Mouse (Mus musculus) kidney, adult 2 months (tissue): ENCODE measurements around the gene Bmp2k. TPM values are rescaled to one million over a fixed set of nuclear protein-coding genes. Genes with fewer than 3 reads are reported as not detected.

ENCODE experiments used
- DNase-seq: peaks from one replicate; pipeline ENCODE4 v3.0.0; 2021
- H3K27ac ChIP-seq: fragments of 200-500 bp; 2 replicates; pipeline ENCODE4 v1.5.1; 2012; ENCODE audit warnings: low read depth, low read length, control low read depth, inconsistent platforms; ENCODE audit not compliant: insufficient read depth
- H3K27me3 ChIP-seq: fragments of 200-500 bp; replicated peaks from 2 replicates; pipeline ENCODE4 v1.6.1; 2012; ENCODE audit warnings: mild to moderate bottlenecking, moderate library complexity, low read length, inconsistent platforms; ENCODE audit not compliant: control insufficient read depth, insufficient read depth
- H3K36me3 ChIP-seq: fragments of 200-500 bp; 2 replicates; pipeline ENCODE4 v1.6.1; 2012; ENCODE audit warnings: mild to moderate bottlenecking, moderate library complexity, low read length, inconsistent platforms; ENCODE audit not compliant: control insufficient read depth, insufficient read depth
- H3K4me1 ChIP-seq: fragments of 200-500 bp; 2 replicates; pipeline ENCODE4 v1.6.1; 2011; ENCODE audit warnings: low read length; ENCODE audit not compliant: control insufficient read depth, insufficient read depth
- H3K4me3 ChIP-seq: fragments of 200-500 bp; 2 replicates; pipeline ENCODE4 v1.5.1; 2011; ENCODE audit warnings: mild to moderate bottlenecking, low read depth, low read length, control low read depth; ENCODE audit not compliant: insufficient read depth
- CTCF ChIP-seq: fragments of 200-500 bp; conservative IDR thresholded peaks from 2 replicates; pipeline ENCODE4 v1.5.1; 2011; ENCODE audit warnings: low read depth, mild to moderate bottlenecking, control low read depth, low read length, moderate library complexity, mixed read lengths; ENCODE audit not compliant: insufficient read depth, insufficient read length
- POLR2A ChIP-seq: fragments of 200-500 bp; IDR thresholded peaks from one replicate; pipeline ENCODE4 v1.6.1; 2011; ENCODE audit warnings: low read depth, low read length, control low read depth
- WGBS: fragments of 180-500 bp; shearing (Covaris S2); methylation state at CpG from one replicate; pipeline ENCODE4 v1.1.7; 2018; 5-methylcytosine and 5-hydroxymethylcytosine counted together
- polyA plus RNA-seq: library from polyadenylated mRNA; depleted of rRNA; stranded (reverse); fragments of >200 nt; gene quantifications from 2 replicates; pipeline ENCODE4 v1.2.3, GENCODE M21; 2012

The Bmp2k gene
- polyA plus RNA-seq, 1 experiment: 12.5 TPM

GRCm38 (mm10) chr5:96996401-96997309 is 834 bp upstream of the Bmp2k start:
- Histone ChIP-seq H3K27ac (peak overlapping the region; percentile 96), H3K4me3 (peak overlapping the region; percentile 93), H3K36me3 (no peaks in the 10 kb centered on the region), H3K27me3 (no peaks in the 10 kb centered on the region), H3K4me1 (peaks cover 11% of the 10 kb centered on the region; the same call in 1 of the 2 replicates)
- WGBS: 10% methylated on average over 39 of the region's 39 CpGs
- TF ChIP-seq POLR2A: no peak
- TF ChIP-seq CTCF: no peak
- DNase-seq: peak; percentile 47

- 1% methylated on average over 72 of the region's 75 CpGs for WGBS
- TF ChIP-seq POLR2A (no peak), CTCF (no peak)
- Histone ChIP-seq H3K36me3 (no peaks in the 10 kb centered on the region), H3K27me3 (no peaks in the 10 kb centered on the region), H3K4me3 (peak overlapping the region; percentile 93), H3K4me1 (peaks cover 13% of the 10 kb centered on the region; the same call in 1 of the 2 replicates), H3K27ac (peak overlapping the region; percentile 77)
- DNase-seq: peak; percentile 63
These were observed 495 bp downstream of the Bmp2k start for GRCm38 (mm10) chr5:96997802-96998565.

GRCm38 (mm10) chr5:96998566-96998907 is 1.0 kb downstream of the Bmp2k start:
- H3K27ac ChIP-seq: peak overlapping the region; percentile 77; the same call in 1 of the 2 replicates
- H3K4me3 ChIP-seq: peak overlapping the region; percentile 93
- H3K4me1 ChIP-seq: peaks cover 15% of the 10 kb centered on the region; the same call in 1 of the 2 replicates
- no peak for DNase-seq
- no peaks in the 10 kb centered on the region for H3K27me3 ChIP-seq
- WGBS: 3% methylated on average over 6 of the region's 6 CpGs
- no peaks in the 10 kb centered on the region for H3K36me3 ChIP-seq
- no peak for TF ChIP-seq CTCF

GRCm38 (mm10) chr5:96999601-97000000 is 2.1 kb downstream of the Bmp2k start:
- H3K27me3 ChIP-seq: no peaks in the 10 kb centered on the region
- H3K27ac ChIP-seq: no peak overlapping the region
- no peaks in the 10 kb centered on the region for H3K36me3 ChIP-seq
- H3K4me1 ChIP-seq: peaks cover 23% of the 10 kb centered on the region
- DNase-seq: no peak
- WGBS: 92% methylated on average over 7 of the region's 7 CpGs
- no peak overlapping the region for H3K4me3 ChIP-seq
- no peak for TF ChIP-seq CTCF

GRCm38 (mm10) chr5:97000524-97000923 is 3.0 kb downstream of the Bmp2k start:
- H3K4me1 ChIP-seq: peaks cover 26% of the 10 kb centered on the region
- H3K4me3 ChIP-seq: no peak overlapping the region
- no peak overlapping the region for H3K27ac ChIP-seq
- H3K27me3 ChIP-seq: no peaks in the 10 kb centered on the region
- DNase-seq: no peak
- H3K36me3 ChIP-seq: no peaks in the 10 kb centered on the region
- TF ChIP-seq CTCF: no peak
- no peak for TF ChIP-seq POLR2A
- 67% methylated on average over 5 of the region's 5 CpGs for WGBS

- no peak for DNase-seq
- 82% methylated on average over 10 of the region's 10 CpGs for whole genome bisulfite sequencing
- no peak overlapping the region for H3K4me3 ChIP-seq
- no peaks in the 10 kb centered on the region for H3K27me3 ChIP-seq
- no peak overlapping the region for H3K27ac ChIP-seq
- peaks cover 28% of the 10 kb centered on the region for H3K4me1 ChIP-seq
- H3K36me3 ChIP-seq: no peaks in the 10 kb centered on the region
- TF ChIP-seq CTCF: no peak
- no peak for TF ChIP-seq POLR2A
These were observed 3.7 kb downstream of the Bmp2k start for GRCm38 (mm10) chr5:97001153-97001552.

- peaks cover 25% of the 10 kb centered on the region for H3K4me1 ChIP-seq
- no peaks in the 10 kb centered on the region for H3K36me3 ChIP-seq
- H3K4me3 ChIP-seq: no peak overlapping the region
- TF ChIP-seq POLR2A (no peak), CTCF (no peak)
- 95% methylated on average over 5 of the region's 5 CpGs for whole genome bisulfite sequencing
- H3K27me3 ChIP-seq: no peaks in the 10 kb centered on the region
- DNase-seq: no peak
- no peak overlapping the region for H3K27ac ChIP-seq
These were observed 4.1 kb downstream of the Bmp2k start for GRCm38 (mm10) chr5:97001571-97001970.
